Mouse (Mus musculus) layer of hippocampus, postnatal 25 days (tissue): Measurements from ENCODE around the gene Ankrd60. TPM values are rescaled to one million over a fixed set of nuclear protein-coding genes. Genes with fewer than 3 reads are reported as not detected.

Source experiments
- DNase-seq, 2 experiments: peaks; one replicate each; pipeline ENCODE4 v3.0.0; 2022; ENCODE audit warnings: mixed read lengths in 2 of 2, low spot score in 1 of 2; ENCODE audit errors: extremely low spot score in 1 of 2
- total RNA-seq, 2 experiments: library from RNA; stranded (reverse); gene quantifications; 2 replicates each; pipeline ENCODE4 v1.2.3; 2021

Ankrd60 gene
- total RNA-seq, 2 experiments from 2014 or later, result not detected

DNA sequence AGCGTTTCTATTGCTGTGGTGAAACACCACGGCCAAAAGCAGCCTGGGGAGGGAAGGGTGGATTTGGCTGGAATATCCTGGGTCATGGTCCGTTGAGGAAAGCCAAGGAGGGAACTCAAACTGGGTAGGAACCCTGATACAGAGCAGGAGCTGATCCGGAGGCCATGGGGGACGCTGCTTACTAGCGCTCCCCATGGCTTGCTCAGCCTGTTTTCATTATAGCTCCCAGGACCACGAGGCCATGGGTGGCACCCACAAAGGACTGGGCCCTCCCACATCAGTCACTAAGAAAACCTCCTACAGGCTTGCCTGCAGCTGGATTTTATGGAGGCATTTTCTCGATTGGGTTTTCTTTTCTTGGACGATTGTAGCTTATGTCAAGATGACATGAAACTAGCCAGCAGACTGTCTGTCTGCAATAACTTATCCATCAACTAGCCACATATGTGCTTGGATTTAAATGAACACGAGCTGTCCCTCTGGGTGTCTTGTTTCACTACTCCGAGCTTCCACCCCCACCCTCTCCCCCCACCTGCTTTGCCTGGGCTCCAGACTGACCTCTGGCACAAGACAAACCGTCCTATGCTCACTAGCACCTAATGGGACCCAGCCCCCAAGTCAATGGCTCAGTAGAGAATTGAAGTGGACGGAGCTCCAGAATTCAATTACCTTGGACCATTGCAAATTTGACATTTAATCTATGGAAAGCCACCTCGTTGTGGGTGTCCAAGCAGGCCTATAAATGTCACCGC lies 45.3 kb downstream of the Ankrd60 start:
- no peak for DNase-seq

DNA sequence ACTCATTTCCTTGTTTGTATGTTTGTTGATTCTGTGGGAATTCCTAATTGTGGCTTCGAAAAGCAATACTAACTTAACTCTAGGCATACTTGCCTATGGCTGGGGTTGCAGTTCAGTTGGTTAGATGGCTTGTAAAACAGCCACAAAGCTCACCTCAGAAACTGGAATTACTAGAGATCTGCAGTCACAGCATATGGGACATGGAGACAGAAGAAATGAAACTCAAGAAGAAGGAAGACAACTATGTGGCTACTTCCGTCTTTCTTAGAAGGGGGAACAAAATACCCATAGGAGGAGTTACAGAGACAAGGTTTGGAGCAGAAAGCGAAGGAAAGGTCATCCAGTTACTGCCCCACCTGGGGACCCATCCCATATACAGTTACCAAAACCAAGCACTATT lies 49.7 kb downstream of the Ankrd60 start:
- no peak for DNase-seq

DNA sequence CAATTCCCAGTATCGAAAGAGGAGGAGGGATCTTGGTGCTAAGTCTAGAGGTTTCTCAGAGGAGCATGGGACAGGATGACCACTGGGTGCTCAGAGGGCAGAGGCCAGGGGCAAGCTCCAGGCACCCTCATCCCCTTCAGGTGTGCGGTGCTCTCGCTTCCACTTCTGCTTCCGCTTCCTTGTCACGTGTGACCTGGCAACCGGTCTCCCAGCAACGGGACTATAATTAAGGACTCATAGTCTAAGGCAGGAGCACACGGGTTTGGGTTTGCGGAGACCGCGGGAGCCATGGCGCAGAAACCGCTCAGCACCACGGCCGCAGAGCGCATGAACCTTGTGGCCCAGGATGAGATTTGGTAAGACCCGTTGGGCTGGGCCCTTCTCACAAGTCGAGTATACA lies 55.8 kb downstream of the Ankrd60 start, which contains the start of gene 1700021F07Rik:
Gene 1700021F07Rik, plus strand, starts transcription at position 211 of the 400 bp plus-strand sequence.
- no peak for DNase-seq

Other genes starting within 250 kb of the Ankrd60 start
- gene 1700021F07Rik, start 55.8 kb downstream of the Ankrd60 start, total RNA-seq, result not detected
- 10 to 100 TPM; 25.9 to 26.4 TPM for gene Rab22a, start 81.4 kb upstream of the Ankrd60 start, total RNA-seq
- not detected for gene 1700010B08Rik, start 141.1 kb upstream of the Ankrd60 start, total RNA-seq
- 100 to 1,000 TPM; 103 to 120 TPM for gene Vapb, start 159.1 kb upstream of the Ankrd60 start, total RNA-seq